Mouse (Mus musculus) ovary, adult 10 weeks (tissue): ENCODE measurements around the gene Mepe. TPM values are rescaled to one million over a fixed set of nuclear protein-coding genes. Genes with fewer than 3 reads are reported as not detected.

Experiments
- polyA plus RNA-seq: library from polyadenylated mRNA; stranded (reverse); fragments of 350-450 nt; fragmentation: Illumina TruSeq; extraction: RNeasy Lipid Tissue Mini Kit (QIAGEN cat#74804); gene quantifications from one replicate; pipeline ENCODE4 v1.2.3, GENCODE M21; 2014

Gene Mepe
- polyA plus RNA-seq: not detected

DNA sequence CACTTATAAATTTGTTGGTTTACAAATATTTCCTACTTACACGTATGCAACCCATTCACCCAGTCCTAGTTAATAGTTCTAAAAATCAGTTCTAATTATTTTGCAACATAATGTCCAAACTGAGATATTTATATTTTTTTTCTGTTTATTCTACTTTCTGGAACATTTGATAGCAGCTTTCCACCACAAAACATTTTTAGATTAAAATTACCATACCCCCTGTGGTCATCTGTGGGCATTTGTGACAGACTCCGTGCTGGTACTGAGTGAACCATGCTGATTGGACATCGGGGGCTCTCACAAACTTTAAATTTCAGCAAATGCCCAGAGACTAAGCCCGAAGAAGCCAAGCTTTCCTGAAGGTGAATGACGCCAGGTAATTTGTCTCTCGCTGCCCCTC lies at the start of gene Mepe:
TSS of gene Mepe (plus strand) at position 301 of the 400 bp plus-strand sequence.

DNA sequence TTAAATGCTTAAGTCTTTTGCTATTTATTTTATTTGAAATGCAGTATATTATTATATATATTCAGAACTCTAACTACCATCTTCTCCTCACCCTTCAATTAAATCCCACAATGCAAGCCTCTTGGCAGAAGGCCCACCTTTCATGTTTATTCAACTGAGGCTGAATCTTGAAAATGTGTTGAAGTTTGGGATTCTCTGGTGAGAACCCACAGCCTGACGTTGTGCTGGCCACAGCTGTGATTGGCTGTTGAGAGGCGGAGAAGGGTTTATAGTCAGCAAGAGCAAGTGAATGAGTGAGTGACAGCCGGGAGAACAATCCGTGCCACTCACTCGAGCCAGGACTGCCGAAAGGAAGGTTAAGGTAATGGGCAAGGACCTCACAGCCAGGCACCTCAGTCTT lies 26.1 kb upstream of the Mepe start, which contains the start of gene Ibsp:
TSS of gene Ibsp (plus strand) at position 178 of the 400 bp plus-strand sequence.

Other genes with a start within 250 kb of the Mepe start
- not detected for gene Gm17660, start 247.7 kb upstream of the Mepe start, polyA plus RNA-seq
- 598 TPM for gene Sparcl1, start 211.6 kb upstream of the Mepe start, polyA plus RNA-seq
- not detected for gene Dspp, start 154.6 kb upstream of the Mepe start, polyA plus RNA-seq
- gene Dmp1, start 122.7 kb upstream of the Mepe start, polyA plus RNA-seq: not detected
- 0.86 TPM for gene Ibsp, start 26.2 kb upstream of the Mepe start, polyA plus RNA-seq
- 46.4 TPM for gene Spp1, start 109.8 kb downstream of the Mepe start, polyA plus RNA-seq
- 93.1 TPM for gene Pkd2, start 134.1 kb downstream of the Mepe start, polyA plus RNA-seq
- 27.4 TPM for gene BC005561, start 183.0 kb downstream of the Mepe start, polyA plus RNA-seq